Mouse (Mus musculus): ENCODE measurements at regions not wholly inside any gene's neighbourhood (a gene's known extent, or its start where the extent isn't known, plus 50 kb on each side); places are given as distances from the start of the nearest gene placed in this dataset.

DNA sequence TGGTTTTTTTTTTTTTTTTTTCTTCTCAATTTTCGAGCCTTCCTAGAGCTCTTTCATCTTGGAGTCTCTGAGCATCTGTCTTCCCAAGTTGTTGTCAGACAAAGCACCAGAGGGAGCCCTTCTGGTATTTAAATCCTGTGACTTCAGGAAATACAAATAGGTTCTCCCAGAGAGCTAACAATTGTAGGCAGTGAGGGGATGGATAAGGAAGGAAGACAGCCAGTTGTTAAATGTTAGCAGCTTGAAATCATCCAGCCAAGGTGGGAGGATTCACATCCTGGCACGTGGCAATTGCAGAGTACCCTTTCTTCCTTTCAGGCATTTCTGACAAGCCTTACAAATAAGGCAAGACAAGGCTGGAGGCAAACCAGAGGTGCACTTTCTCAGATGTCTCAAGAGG is 106.0 kb upstream of the Npy start:
- Histone ChIP-seq H3K27me3 (no peaks in the 10 kb centered on the region), H3K9me3 (no peaks in the 10 kb centered on the region), H3K4me2 (replicated peaks) (no peak overlapping the region), H3K36me3 (no peaks in the 10 kb centered on the region), H3K4me3 (replicated peaks) (no peak overlapping the region), H3K27ac (no peak overlapping the region), H3K9ac (replicated peaks) (no peak overlapping the region), H3K4me1 (replicated peaks) (peaks cover 7% of the 10 kb centered on the region)
- ATAC-seq = no peak
- 1% methylated on average over 2 of the region's 2 CpGs for WGBS

DNA sequence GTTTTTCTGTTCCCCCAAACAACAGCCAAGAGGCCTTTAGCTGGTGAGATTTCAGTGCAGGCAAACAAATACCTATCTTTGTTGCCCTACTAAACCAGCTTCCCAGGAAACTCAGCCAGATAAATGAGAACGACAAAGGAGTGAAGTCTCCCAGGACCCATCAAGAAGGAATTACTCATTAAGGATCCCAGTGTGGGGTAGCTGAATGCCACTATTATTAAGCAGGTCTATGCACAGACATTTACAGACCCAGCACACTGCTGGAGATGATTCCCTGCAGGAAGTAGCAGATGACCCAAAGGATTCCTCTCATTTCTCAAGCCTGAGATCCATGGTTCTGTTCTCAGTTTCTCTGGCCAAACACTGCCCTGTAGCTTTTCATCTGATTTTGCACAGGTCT is 105.6 kb upstream of the Npy start:
- Histone ChIP-seq H3K27me3 (no peaks in the 10 kb centered on the region), H3K4me1 (replicated peaks) (peaks cover 7% of the 10 kb centered on the region), H3K4me3 (replicated peaks) (no peak overlapping the region), H3K4me2 (replicated peaks) (no peak overlapping the region), H3K36me3 (no peaks in the 10 kb centered on the region), H3K27ac (no peak overlapping the region), H3K9ac (replicated peaks) (no peak overlapping the region), H3K9me3 (no peaks in the 10 kb centered on the region)
- 11% methylated on average over 1 of the region's 1 CpGs for WGBS
- no peak for ATAC-seq

- H3K4me1 ChIP-seq (replicated peaks) = no peaks in the 10 kb centered on the region
- no peak overlapping the region for H3K4me2 ChIP-seq (replicated peaks)
- no peak for ATAC-seq
- 87% methylated on average over 5 of the region's 5 CpGs for WGBS
- H3K9ac ChIP-seq (replicated peaks) = no peak overlapping the region
- no peaks in the 10 kb centered on the region for H3K27me3 ChIP-seq
- H3K36me3 ChIP-seq = no peaks in the 10 kb centered on the region
- H3K9me3 ChIP-seq = no peaks in the 10 kb centered on the region
- H3K4me3 ChIP-seq (replicated peaks) = no peak overlapping the region
- H3K27ac ChIP-seq = no peak overlapping the region
Observed at GRCm38 (mm10) chr6:49733191-49733590, 89.3 kb upstream of the Npy start.

GRCm38 (mm10) chr6:49743157-49743556 is 79.4 kb upstream of the Npy start:
- no peak overlapping the region for H3K4me3 ChIP-seq (replicated peaks)
- no peaks in the 10 kb centered on the region for H3K27me3 ChIP-seq
- no peak overlapping the region for H3K27ac ChIP-seq
- no peaks in the 10 kb centered on the region for H3K36me3 ChIP-seq
- H3K4me1 ChIP-seq (replicated peaks) = peaks cover 5% of the 10 kb centered on the region; the same call in 1 of the 2 replicates
- ATAC-seq = no peak
- H3K9ac ChIP-seq (replicated peaks) = no peak overlapping the region
- no peaks in the 10 kb centered on the region for H3K9me3 ChIP-seq
- WGBS = 86% methylated on average over 3 of the region's 3 CpGs
- H3K4me2 ChIP-seq (replicated peaks) = no peak overlapping the region

DNA sequence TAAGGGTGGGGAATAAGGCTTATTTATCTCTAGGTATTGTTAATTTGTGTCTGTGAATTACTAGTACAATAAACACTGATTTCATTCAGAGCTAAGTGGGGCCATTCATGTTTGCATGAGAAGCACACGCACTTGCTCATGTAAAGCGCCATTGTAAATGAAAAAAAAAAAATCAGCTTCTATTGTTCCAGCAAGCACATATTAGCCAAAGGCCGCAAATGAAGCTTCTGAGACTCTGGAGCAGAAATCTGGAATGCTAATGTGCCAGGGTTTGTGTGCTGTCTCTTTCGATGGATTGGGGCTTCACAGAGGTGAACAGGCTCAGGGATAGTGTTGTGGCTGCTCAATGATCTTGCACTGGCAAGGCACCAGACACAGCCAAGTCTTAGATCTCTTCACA is 77.2 kb upstream of the Npy start:
- Histone ChIP-seq H3K36me3 (no peaks in the 10 kb centered on the region), H3K27me3 (no peaks in the 10 kb centered on the region), H3K27ac (no peak overlapping the region), H3K9me3 (no peaks in the 10 kb centered on the region), H3K4me2 (replicated peaks) (no peak overlapping the region), H3K4me1 (replicated peaks) (peaks cover 5% of the 10 kb centered on the region; the same call in 1 of the 2 replicates), H3K9ac (replicated peaks) (no peak overlapping the region), H3K4me3 (replicated peaks) (no peak overlapping the region)
- ATAC-seq = no peak
- 46% methylated on average over 4 of the region's 4 CpGs for WGBS

- no peaks in the 10 kb centered on the region for H3K27me3 ChIP-seq
- no peak for ATAC-seq
- 67% methylated on average over 2 of the region's 2 CpGs for WGBS
- no peaks in the 10 kb centered on the region for H3K9me3 ChIP-seq
- H3K9ac ChIP-seq (replicated peaks) = no peak overlapping the region
- H3K27ac ChIP-seq = no peak overlapping the region
- no peak overlapping the region for H3K4me2 ChIP-seq (replicated peaks)
- H3K4me1 ChIP-seq (replicated peaks) = peaks cover 3% of the 10 kb centered on the region; the same call in 1 of the 2 replicates
- H3K4me3 ChIP-seq (replicated peaks) = no peak overlapping the region
- H3K36me3 ChIP-seq = no peaks in the 10 kb centered on the region
Observed at GRCm38 (mm10) chr6:49750544-49750943, 72.0 kb upstream of the Npy start.

DNA sequence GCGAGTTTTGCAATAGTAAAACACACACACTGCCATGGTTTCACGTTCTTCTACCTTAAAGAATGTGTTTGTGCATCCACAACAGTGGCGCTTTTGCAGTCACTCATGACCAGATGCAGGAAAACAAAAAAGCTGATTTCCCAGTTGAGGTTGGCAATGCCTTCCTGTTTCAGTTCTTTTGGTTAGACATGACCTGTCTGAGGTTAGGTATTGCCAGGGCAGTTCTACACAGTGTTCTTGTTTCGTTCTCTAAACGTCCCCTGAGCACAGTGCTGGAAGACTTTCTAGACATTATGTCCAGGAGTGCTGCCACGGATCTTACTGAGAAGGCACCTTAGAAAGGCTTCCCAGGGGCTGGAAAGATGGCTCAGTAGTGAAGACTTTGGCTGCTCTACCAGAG is 62.9 kb upstream of the Npy start:
- 92% methylated on average over 6 of the region's 6 CpGs for WGBS
- ATAC-seq = no peak
- H3K27me3 ChIP-seq = no peaks in the 10 kb centered on the region
- H3K4me1 ChIP-seq (replicated peaks) = no peaks in the 10 kb centered on the region
- H3K4me3 ChIP-seq (replicated peaks) = no peak overlapping the region
- H3K36me3 ChIP-seq = no peaks in the 10 kb centered on the region
- no peak overlapping the region for H3K4me2 ChIP-seq (replicated peaks)
- H3K9ac ChIP-seq (replicated peaks) = no peak overlapping the region
- H3K9me3 ChIP-seq = no peaks in the 10 kb centered on the region
- no peak overlapping the region for H3K27ac ChIP-seq

DNA sequence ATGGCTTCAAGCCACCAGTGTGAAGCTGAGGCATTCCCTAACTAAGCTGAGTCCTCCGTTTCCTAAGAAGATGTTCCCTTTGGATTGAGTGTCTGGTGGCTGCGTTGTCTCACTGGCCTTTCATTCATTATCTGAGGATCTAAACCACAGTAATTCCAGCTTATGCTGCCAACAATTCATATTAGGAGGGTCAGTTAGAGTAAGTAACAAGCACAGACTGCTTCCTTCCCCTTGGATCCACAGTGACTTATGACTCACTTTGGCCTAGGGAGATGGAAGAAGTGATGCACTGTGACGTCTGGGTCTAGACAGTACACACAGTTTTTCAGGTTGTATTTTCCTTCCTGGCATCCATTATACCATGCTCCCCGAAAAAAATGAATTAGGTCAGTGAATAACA is 57.8 kb upstream of the Npy start:
- Histone ChIP-seq H3K9ac (replicated peaks) (no peak overlapping the region), H3K4me1 (replicated peaks) (no peaks in the 10 kb centered on the region), H3K27me3 (no peaks in the 10 kb centered on the region), H3K36me3 (no peaks in the 10 kb centered on the region), H3K9me3 (no peaks in the 10 kb centered on the region), H3K4me2 (replicated peaks) (no peak overlapping the region), H3K27ac (no peak overlapping the region), H3K4me3 (replicated peaks) (no peak overlapping the region)
- WGBS = 84% methylated on average over 4 of the region's 4 CpGs
- ATAC-seq = no peak

- no peak overlapping the region for H3K4me3 ChIP-seq (replicated peaks)
- H3K4me1 ChIP-seq (replicated peaks) = peaks cover 14% of the 10 kb centered on the region
- 74% methylated on average over 11 of the region's 11 CpGs for WGBS
- ATAC-seq = no peak
- H3K36me3 ChIP-seq = no peaks in the 10 kb centered on the region
- no peak overlapping the region for H3K27ac ChIP-seq
- no peak overlapping the region for H3K9ac ChIP-seq (replicated peaks)
- no peak overlapping the region for H3K4me2 ChIP-seq (replicated peaks)
- H3K27me3 ChIP-seq = no peaks in the 10 kb centered on the region
- H3K9me3 ChIP-seq = no peaks in the 10 kb centered on the region
Observed at GRCm38 (mm10) chr6:49769904-49770720, 52.4 kb upstream of the Npy start.

All from midbrain, embryonic 13.5 days (tissue).